Mouse (Mus musculus) kidney, embryonic 14.5 days (tissue): ENCODE results near the gene Gm43738. TPM values are rescaled to one million over a fixed set of nuclear protein-coding genes. Genes with fewer than 3 reads are reported as not detected.

Source experiments
- ATAC-seq: fragments of 200-750 bp; cut with Nextera tagmentation; 2 replicates; pipeline ENCODE4 v1.8.0; 2017; ENCODE audit warnings: moderate number of reproducible peaks, mild to moderate bottlenecking, moderate TSS enrichment, moderate library complexity; ENCODE audit not compliant: low FRiP score, low TSS enrichment
- H3K27ac ChIP-seq: fragments of 300-500 bp; sonication (generic); 2 replicates; pipeline ENCODE4 v1.5.1; 2014; ENCODE audit warnings: low read depth, mild to moderate bottlenecking, low read length, moderate library complexity, mixed read lengths
- H3K27me3 ChIP-seq: fragments of 300-500 bp; sonication (generic); 2 replicates; pipeline ENCODE4 v1.6.1; 2014; ENCODE audit warnings: mild to moderate bottlenecking, low read length; ENCODE audit not compliant: control insufficient read depth, insufficient read depth
- H3K36me3 ChIP-seq: fragments of 300-500 bp; sonication (generic); 2 replicates; pipeline ENCODE4 v1.6.1; 2014; ENCODE audit warnings: low read length, mixed read lengths; ENCODE audit not compliant: control insufficient read depth, insufficient read depth
- H3K4me1 ChIP-seq: fragments of 300-500 bp; sonication (generic); 2 replicates; pipeline ENCODE4 v1.6.1; 2014; ENCODE audit warnings: low read length, mixed read lengths; ENCODE audit not compliant: control insufficient read depth, insufficient read depth
- H3K4me2 ChIP-seq: fragments of 300-500 bp; sonication (generic); replicated peaks from 2 replicates; pipeline ENCODE4 v1.6.1; 2014; ENCODE audit warnings: low read depth, mild to moderate bottlenecking, low read length
- H3K4me3 ChIP-seq: fragments of 300-500 bp; sonication (generic); 2 replicates; pipeline ENCODE4 v1.5.1; 2014; ENCODE audit warnings: mild to moderate bottlenecking, low read length
- H3K9ac ChIP-seq: fragments of 300-500 bp; sonication (generic); 2 replicates; pipeline ENCODE4 v1.6.1; 2014; ENCODE audit warnings: low read depth, mild to moderate bottlenecking, low read length, moderate library complexity
- H3K9me3 ChIP-seq: fragments of 300-500 bp; sonication (generic); 2 replicates; pipeline ENCODE4 v1.6.1; 2016; ENCODE audit warnings: low read length; ENCODE audit not compliant: control insufficient read depth
- WGBS: fragments of 180-500 bp; shearing (Covaris S2); extraction: QIAGEN DNeasy Blood & Tissue Kit; methylation state at CpG from one replicate; pipeline ENCODE4 v1.1.7; 2014; 5-methylcytosine and 5-hydroxymethylcytosine counted together
- polyA plus RNA-seq: library from polyadenylated mRNA; unstranded; fragments of >200 nt; fragmentation: Nextera tagmentation; extraction: Ambion mirVana; gene quantifications from 2 replicates; pipeline ENCODE4 v1.2.1, GENCODE M21; 2014

Gene Gm43738
- polyA plus RNA-seq, 1 experiment from 2014 or later: not detected

- no peak for ATAC-seq
- Histone ChIP-seq H3K27ac (no peak overlapping the region), H3K9ac (peak overlapping the region; percentile 32), H3K4me1 (peaks cover 26% of the 10 kb centered on the region; the same call in 1 of the 2 replicates), H3K27me3 (peaks cover 18% of the 10 kb centered on the region), H3K4me2 (peak overlapping the region; percentile 48), H3K4me3 (peak overlapping the region; percentile 70), H3K9me3 (no peaks in the 10 kb centered on the region), H3K36me3 (peaks cover 31% of the 10 kb centered on the region)
- 19% methylated on average over 11 of the region's 11 CpGs for WGBS
Measured at GRCm38 (mm10) chr3:89092509-89093090, 8.3 kb downstream of the Gm43738 start.

DNA sequence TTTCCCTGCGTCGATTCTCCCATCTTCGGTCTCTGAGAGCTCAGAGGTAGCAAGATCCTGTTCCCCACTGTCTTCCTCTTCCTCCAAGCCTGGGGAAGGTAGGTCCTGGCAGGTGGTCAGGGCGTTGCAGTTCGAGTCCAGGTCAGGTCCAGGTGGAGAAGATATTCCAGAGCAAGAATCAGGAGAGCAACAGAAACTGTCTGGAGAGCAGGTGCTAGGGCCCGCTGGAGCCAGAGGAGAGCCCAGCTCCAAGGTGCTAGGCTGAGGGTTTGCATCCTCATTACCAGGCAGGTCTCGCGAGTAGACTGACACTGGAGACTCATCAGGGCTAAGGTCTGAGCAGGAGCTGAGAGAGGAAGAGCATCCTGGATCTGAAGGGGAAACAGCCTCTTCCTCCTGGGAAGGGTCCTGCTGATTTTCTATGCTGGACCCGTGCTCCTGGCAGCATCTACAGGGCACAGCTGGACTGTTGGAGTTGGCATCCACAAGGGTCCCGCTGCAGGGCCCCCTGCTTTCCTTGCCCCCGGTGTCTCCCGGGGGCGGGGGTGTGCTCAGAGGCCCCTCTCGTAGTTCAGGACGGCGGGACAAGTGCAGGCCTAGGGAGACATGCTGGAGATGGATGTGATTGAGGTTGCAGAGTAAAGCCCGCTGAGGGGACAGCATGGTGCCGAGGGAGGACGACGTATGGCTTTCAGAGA, 8.9 kb downstream of the Gm43738 start:
- Histone ChIP-seq H3K27me3 (peaks cover 18% of the 10 kb centered on the region), H3K36me3 (peaks cover 25% of the 10 kb centered on the region), H3K9ac (no peak overlapping the region), H3K4me3 (peak overlapping the region; percentile 70; the same call in 1 of the 2 replicates), H3K27ac (no peak overlapping the region), H3K9me3 (no peaks in the 10 kb centered on the region), H3K4me1 (peaks cover 27% of the 10 kb centered on the region; the same call in 1 of the 2 replicates), H3K4me2 (peak overlapping the region; percentile 100)
- no peak for ATAC-seq
- 8% methylated on average over 20 of the region's 20 CpGs for WGBS

GRCm38 (mm10) chr3:89090694-89091655, 9.9 kb downstream of the Gm43738 start:
- Histone ChIP-seq H3K4me1 (peaks cover 27% of the 10 kb centered on the region; the same call in 1 of the 2 replicates), H3K27me3 (peaks cover 18% of the 10 kb centered on the region)

GRCm38 (mm10) chr3:89089882-89090591, 10.9 kb downstream of the Gm43738 start:
- peak overlapping the region; percentile 52; the same call in 1 of the 2 replicates for H3K27ac ChIP-seq
- H3K36me3 ChIP-seq: peaks cover 10% of the 10 kb centered on the region
- ATAC-seq: peak; percentile 68
- H3K9ac ChIP-seq: peak overlapping the region; percentile 74
- H3K9me3 ChIP-seq: no peaks in the 10 kb centered on the region
- peak overlapping the region; percentile 100 for H3K4me2 ChIP-seq
- peaks cover 18% of the 10 kb centered on the region for H3K27me3 ChIP-seq
- peaks cover 27% of the 10 kb centered on the region; the same call in 1 of the 2 replicates for H3K4me1 ChIP-seq
- under 1% methylated on average over 40 of the region's 40 CpGs for WGBS
- H3K4me3 ChIP-seq: peak overlapping the region; percentile 70

More at GRCm38 (mm10) chr3:89090694-89091655, 9.9 kb downstream of the Gm43738 start:
- H3K9me3 ChIP-seq: no peaks in the 10 kb centered on the region
- WGBS: 1% methylated on average over 64 of the region's 74 CpGs
- peak overlapping the region; percentile 70 for H3K4me3 ChIP-seq
- peaks cover 15% of the 10 kb centered on the region for H3K36me3 ChIP-seq
- H3K4me2 ChIP-seq: peak overlapping the region; percentile 100
- peak; percentile 72 for ATAC-seq
- peak overlapping the region; percentile 52; the same call in 1 of the 2 replicates for H3K27ac ChIP-seq
- peak overlapping the region; percentile 74 for H3K9ac ChIP-seq

DNA sequence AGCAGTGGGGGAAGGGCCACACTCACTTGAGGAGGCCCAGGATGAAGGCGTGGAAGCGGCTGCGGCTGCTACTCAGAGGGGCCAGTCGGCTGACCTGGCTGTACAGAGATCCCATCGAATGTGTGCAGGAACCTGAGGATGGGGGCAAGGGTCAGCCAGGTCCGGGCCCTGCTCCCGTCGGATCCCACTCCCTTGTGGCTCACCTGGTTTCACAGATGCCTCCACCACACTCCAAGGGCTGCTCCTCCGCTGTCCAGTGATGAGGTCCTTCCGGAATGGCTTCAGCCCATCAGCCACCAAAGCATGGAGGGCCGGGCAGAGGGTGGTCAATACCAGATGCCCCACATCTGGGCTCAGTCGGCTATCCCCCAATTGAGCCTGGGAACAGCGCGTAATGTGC, 11.9 kb downstream of the Gm43738 start:
- no peak for ATAC-seq
- Histone ChIP-seq H3K27me3 (peaks cover 18% of the 10 kb centered on the region), H3K36me3 (0 out of 2 replicates have a peak, but pooled peaks cover 4% of the 10 kb centered on the region), H3K9me3 (no peaks in the 10 kb centered on the region), H3K4me1 (peaks cover 27% of the 10 kb centered on the region; the same call in 1 of the 2 replicates), H3K9ac (peak overlapping the region; percentile 74; the same call in 1 of the 2 replicates), H3K27ac (no peak overlapping the region), H3K4me2 (peak overlapping the region; percentile 100), H3K4me3 (peak overlapping the region; percentile 70)
- WGBS: 49% methylated on average over 14 of the region's 14 CpGs

DNA sequence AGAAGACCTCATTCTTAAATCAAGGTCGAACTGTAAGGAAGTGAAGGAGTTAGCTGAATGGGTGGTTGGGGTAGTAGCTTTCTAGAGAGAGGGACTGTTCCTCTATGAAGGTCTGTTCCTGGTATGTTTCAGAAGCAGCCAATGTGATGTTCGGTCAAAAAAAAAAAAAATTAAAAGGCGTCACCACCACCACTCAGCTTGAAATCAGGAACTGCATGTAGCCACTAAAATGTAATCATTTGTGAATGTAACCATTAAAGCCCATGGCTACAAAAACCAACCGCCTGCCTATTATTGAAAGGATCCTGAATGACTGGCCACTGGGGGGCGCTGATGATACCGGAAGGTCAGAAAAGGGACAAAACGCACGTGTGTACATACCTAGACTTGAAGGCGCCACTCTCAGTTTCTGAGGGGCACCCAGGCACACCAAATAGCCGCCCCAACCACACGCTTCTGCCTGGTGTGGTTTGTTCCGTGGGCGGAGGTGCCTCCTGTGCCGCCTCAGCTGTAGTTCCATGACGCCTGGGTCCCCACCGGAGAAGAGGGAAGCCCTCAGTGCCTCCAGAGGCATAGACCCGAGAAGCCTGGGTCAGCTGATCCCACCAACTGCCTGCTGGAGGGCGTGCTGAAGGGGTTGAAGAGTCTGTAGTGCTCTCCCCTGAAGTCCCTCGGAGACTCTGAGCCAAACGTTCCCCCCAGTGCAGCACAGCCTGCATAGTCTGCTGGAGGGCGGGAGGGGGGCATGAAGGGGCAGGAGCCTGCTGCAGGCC, 13.4 kb downstream of the Gm43738 start:
- Histone ChIP-seq H3K27me3 (peaks cover 14% of the 10 kb centered on the region), H3K9ac (0 out of 2 replicates have a peak overlapping the region, but pooled peaks have one; percentile 42), H3K9me3 (no peaks in the 10 kb centered on the region), H3K4me3 (no peak overlapping the region), H3K4me1 (peaks cover 18% of the 10 kb centered on the region; the same call in 1 of the 2 replicates), H3K27ac (no peak overlapping the region), H3K36me3 (0 out of 2 replicates have a peak, but pooled peaks cover 4% of the 10 kb centered on the region), H3K4me2 (peak overlapping the region; percentile 6; the same call in 1 of the 2 replicates)
- 30% methylated on average over 21 of the region's 21 CpGs for WGBS
- no peak for ATAC-seq

- no peak overlapping the region for H3K27ac ChIP-seq
- 87% methylated on average over 12 of the region's 12 CpGs for WGBS
- H3K36me3 ChIP-seq: peaks cover 6% of the 10 kb centered on the region; the same call in 1 of the 2 replicates
- H3K4me2 ChIP-seq: no peak overlapping the region
- H3K9me3 ChIP-seq: no peaks in the 10 kb centered on the region
- H3K9ac ChIP-seq: no peak overlapping the region
- peaks cover 3% of the 10 kb centered on the region; the same call in 1 of the 2 replicates for H3K27me3 ChIP-seq
- ATAC-seq: no peak
- peaks cover 11% of the 10 kb centered on the region; the same call in 1 of the 2 replicates for H3K4me1 ChIP-seq
- H3K4me3 ChIP-seq: no peak overlapping the region
Measured at GRCm38 (mm10) chr3:89084654-89085190, 16.2 kb downstream of the Gm43738 start.
